Mouse (Mus musculus) forebrain, embryonic 16.5 days (tissue): ENCODE data around the gene Nfe2l3. TPM values are rescaled to one million over a fixed set of nuclear protein-coding genes. Genes with fewer than 3 reads are reported as not detected.

ENCODE experiments used
- ATAC-seq: fragments of 200-750 bp; cut with Nextera tagmentation; 2 replicates; pipeline ENCODE4 v1.8.0; 2017; ENCODE audit warnings: mild to moderate bottlenecking, moderate library complexity
- H3K27ac ChIP-seq: fragments of 300-500 bp; sonication (generic); 2 replicates; pipeline ENCODE4 v1.5.1; 2014; ENCODE audit warnings: low read length, control low read depth
- H3K27me3 ChIP-seq: fragments of 300-500 bp; sonication (generic); replicated peaks from 2 replicates; pipeline ENCODE4 v1.6.1; 2014; ENCODE audit warnings: low read length; ENCODE audit not compliant: control insufficient read depth, insufficient read depth
- H3K36me3 ChIP-seq: fragments of 300-500 bp; sonication (generic); 2 replicates; pipeline ENCODE4 v1.6.1; 2014; ENCODE audit not compliant: control insufficient read depth, insufficient read depth
- H3K4me1 ChIP-seq: fragments of 300-500 bp; sonication (generic); replicated peaks from 2 replicates; pipeline ENCODE4 v1.6.1; 2014; ENCODE audit warnings: low read length; ENCODE audit not compliant: control insufficient read depth, insufficient read depth
- H3K4me2 ChIP-seq: fragments of 300-500 bp; sonication (generic); 2 replicates; pipeline ENCODE4 v1.6.1; 2014; ENCODE audit warnings: mild to moderate bottlenecking, low read length, control low read depth
- H3K4me3 ChIP-seq: fragments of 300-500 bp; sonication (generic); replicated peaks from 2 replicates; pipeline ENCODE4 v1.5.1; 2014; ENCODE audit warnings: mild to moderate bottlenecking, low read length, control low read depth
- H3K9ac ChIP-seq: fragments of 300-500 bp; sonication (generic); replicated peaks from 2 replicates; pipeline ENCODE4 v1.6.1; 2014; ENCODE audit warnings: low read depth, low read length, control low read depth
- H3K9me3 ChIP-seq: fragments of 300-500 bp; sonication (generic); 2 replicates; pipeline ENCODE4 v1.6.1; 2016; ENCODE audit warnings: low read length; ENCODE audit not compliant: control insufficient read depth
- WGBS: fragments of 180-500 bp; shearing (Covaris S2); extraction: QIAGEN DNeasy Blood & Tissue Kit; methylation state at CpG from one replicate; pipeline ENCODE4 v1.1.7; 2014; 5-methylcytosine and 5-hydroxymethylcytosine counted together
- polyA plus RNA-seq: library from polyadenylated mRNA; unstranded; fragments of >200 nt; fragmentation: Nextera tagmentation; extraction: Ambion mirVana; gene quantifications from 2 replicates; pipeline ENCODE4 v1.2.1, GENCODE M21; 2015

The Nfe2l3 gene
- polyA plus RNA-seq, 1 experiment from 2014 or later = 14.2 TPM

DNA sequence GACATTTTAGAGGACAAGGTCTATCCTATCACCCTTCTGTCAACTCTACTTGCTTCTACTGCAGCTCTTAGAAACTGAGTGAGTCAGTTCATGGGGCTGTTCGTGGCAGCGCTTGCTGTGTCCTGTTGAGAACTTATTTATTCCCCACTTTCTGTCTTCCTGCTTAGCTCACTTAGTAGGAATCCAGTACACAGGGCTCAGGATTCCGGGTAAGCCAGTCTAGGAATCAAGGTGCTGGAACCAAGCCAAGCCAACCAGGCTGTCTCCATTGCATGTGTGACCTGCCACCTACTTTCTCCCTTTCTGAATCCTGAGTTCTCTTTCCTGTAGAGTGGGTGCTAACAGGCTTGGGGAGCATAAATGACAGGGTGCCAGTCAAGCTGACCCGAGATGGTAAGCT is 5.2 kb downstream of the Nfe2l3 start:
- no peaks in the 10 kb centered on the region; the same call in 1 of the 2 replicates for H3K27me3 ChIP-seq
- peaks cover 12% of the 10 kb centered on the region for H3K4me1 ChIP-seq
- H3K9ac ChIP-seq = no peak overlapping the region
- H3K36me3 ChIP-seq = no peaks in the 10 kb centered on the region
- H3K9me3 ChIP-seq = no peaks in the 10 kb centered on the region
- 76% methylated on average over 4 of the region's 4 CpGs for WGBS
- no peak overlapping the region for H3K27ac ChIP-seq
- 0 out of 2 replicates have a peak overlapping the region, but pooled peaks have one; percentile 2 for H3K4me2 ChIP-seq
- no peak for ATAC-seq
- H3K4me3 ChIP-seq = no peak overlapping the region

DNA sequence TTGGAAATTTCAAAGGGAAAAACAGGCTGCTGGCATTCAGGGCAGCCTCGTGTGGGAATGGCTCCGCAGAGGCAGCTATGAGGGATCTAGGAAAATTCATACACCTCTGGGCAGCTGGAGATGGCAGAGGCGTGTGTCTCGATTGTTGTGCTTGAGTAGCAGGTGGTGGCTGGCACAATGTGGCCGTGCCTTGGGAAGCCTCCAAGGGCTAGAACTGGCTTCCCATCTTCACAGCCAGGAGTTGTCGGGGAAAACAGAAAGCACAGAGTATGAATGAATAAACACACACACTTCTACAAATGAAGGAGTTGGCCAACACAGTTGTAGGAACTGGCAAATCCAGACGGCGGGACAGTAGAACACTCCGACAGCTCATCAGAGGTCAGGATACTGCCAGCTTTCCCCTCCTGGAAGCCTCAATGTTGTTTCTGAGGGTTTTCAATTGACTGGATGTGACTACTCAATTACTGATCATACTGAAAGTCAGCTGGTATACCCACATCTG is 6.4 kb downstream of the Nfe2l3 start:
- Histone ChIP-seq H3K4me3 (no peak overlapping the region), H3K27me3 (no peaks in the 10 kb centered on the region), H3K4me1 (peaks cover 3% of the 10 kb centered on the region; the same call in 1 of the 2 replicates), H3K36me3 (no peaks in the 10 kb centered on the region), H3K9ac (no peak overlapping the region), H3K9me3 (no peaks in the 10 kb centered on the region), H3K4me2 (no peak overlapping the region), H3K27ac (no peak overlapping the region)
- WGBS = 63% methylated on average over 9 of the region's 9 CpGs
- ATAC-seq = no peak

DNA sequence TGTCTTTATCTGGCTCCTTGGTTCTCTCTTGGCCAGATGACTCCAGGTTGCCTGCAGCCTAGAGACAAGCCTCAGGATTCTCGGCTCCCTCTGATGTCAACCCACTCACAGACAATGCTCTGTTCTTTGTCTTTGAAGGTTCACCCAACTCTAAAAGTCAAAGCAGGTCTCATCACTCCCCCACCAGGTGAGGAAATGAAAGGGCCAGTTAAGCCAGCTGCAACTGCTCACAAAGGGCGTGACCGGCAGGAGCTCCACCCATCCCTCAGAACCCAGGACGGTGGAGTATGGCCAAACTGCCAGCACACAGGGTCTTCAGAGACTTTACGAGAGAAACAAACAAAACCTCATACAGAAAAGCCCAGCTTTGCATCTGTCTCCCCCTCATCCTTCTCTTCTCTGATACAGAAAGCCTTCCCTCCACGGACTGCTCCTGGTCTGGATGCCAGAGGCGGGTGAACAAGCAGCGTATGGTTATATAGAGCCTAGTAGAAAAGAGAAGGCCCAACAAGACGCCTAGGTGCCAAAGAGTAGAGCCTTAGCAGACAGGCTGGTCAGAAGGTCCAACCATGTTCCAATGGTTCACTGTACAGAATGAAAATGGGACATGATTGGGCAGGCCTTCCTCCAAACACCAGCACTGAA is 9.8 kb downstream of the Nfe2l3 start:
- ATAC-seq = no peak

DNA sequence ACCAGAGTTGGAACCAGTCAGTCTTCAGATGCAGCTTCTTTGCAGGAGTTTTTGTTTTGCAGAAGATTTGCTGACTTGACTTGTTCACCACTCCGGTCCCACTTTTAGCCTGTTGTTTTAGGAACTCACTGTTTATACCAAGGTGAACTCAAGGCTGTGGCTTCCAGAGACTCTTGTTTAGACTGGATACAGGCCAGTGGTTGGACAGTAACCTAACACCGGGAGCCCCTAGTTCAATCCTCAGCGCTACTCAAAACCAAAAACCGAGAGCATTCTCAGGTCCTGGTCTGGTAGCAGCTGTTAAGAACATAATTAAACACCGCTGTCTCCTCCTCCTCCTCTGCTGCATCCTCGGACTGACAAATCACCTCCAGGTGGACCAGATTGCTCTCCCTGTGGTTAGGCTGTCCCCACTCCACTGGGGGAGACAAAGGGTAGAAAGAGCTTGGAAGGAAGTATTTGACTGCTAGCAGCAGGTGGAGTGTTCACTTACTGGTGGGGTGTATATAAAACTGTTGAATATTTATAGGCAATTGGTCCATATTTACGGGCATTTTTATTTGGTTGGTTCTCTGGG is 20.5 kb downstream of the Nfe2l3 start:
- no peaks in the 10 kb centered on the region for H3K27me3 ChIP-seq
- WGBS = 73% methylated on average over 7 of the region's 7 CpGs
- ATAC-seq = no peak

More for the DNA sequence above, 9.8 kb downstream of the Nfe2l3 start:
- no peaks in the 10 kb centered on the region for H3K9me3 ChIP-seq
- no peaks in the 10 kb centered on the region for H3K27me3 ChIP-seq
- H3K27ac ChIP-seq = no peak overlapping the region
- no peak overlapping the region for H3K9ac ChIP-seq
- 63% methylated on average over 9 of the region's 9 CpGs for WGBS
- no peak overlapping the region for H3K4me3 ChIP-seq
- H3K4me1 ChIP-seq = no peaks in the 10 kb centered on the region
- H3K4me2 ChIP-seq = no peak overlapping the region
- H3K36me3 ChIP-seq = no peaks in the 10 kb centered on the region

DNA sequence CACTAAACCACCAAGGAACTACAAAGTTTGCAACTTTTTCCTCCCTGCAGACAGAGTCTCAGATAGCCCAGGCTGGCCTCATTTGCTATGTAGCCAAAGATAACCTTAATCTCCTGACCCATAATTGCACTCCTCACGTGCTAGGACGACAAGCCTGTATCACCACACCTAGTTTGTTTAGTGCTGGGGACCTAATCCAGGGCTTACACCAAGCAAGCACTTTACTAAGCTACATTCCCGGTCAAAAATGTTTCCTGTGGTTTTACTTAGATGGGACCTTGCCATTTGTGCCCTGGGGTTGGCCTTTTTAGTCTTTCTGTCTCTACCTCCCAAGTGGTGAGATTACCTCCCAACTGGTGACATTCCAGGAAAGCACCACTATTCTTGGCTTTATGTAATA is 22.5 kb downstream of the Nfe2l3 start:
- Histone ChIP-seq H3K36me3 (peaks cover 7% of the 10 kb centered on the region), H3K4me3 (no peak overlapping the region), H3K9ac (no peak overlapping the region), H3K9me3 (no peaks in the 10 kb centered on the region), H3K27me3 (no peaks in the 10 kb centered on the region), H3K4me1 (no peaks in the 10 kb centered on the region), H3K4me2 (no peak overlapping the region), H3K27ac (no peak overlapping the region)
- no peak for ATAC-seq
- 68% methylated on average over 3 of the region's 3 CpGs for WGBS

More for the DNA sequence above, 20.5 kb downstream of the Nfe2l3 start:
- Histone ChIP-seq H3K4me1 (no peaks in the 10 kb centered on the region), H3K9me3 (no peaks in the 10 kb centered on the region), H3K9ac (no peak overlapping the region), H3K27ac (no peak overlapping the region), H3K36me3 (no peaks in the 10 kb centered on the region), H3K4me3 (no peak overlapping the region), H3K4me2 (no peak overlapping the region)

DNA sequence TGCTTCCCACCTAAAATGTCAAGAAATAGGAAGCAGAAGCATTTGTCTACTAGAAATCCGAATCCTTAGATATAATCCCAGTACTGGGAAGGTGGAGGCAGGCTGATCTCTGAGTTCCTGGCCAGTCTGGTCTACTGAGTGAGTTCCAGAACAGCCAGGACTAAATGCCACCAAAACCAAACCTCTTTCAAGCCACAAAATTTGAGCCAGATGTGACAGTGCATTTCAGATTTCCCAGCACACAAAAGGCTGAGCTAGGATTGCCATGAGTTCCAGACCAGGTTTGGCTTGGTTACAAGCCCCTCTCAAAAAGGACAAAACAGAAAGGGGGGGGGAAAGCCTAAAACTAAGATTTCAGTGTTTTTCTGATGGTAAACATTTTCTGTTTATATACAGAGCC is 23.7 kb downstream of the Nfe2l3 start:
- H3K4me2 ChIP-seq = no peak overlapping the region
- H3K27ac ChIP-seq = no peak overlapping the region
- H3K4me3 ChIP-seq = no peak overlapping the region
- H3K4me1 ChIP-seq = no peaks in the 10 kb centered on the region
- H3K36me3 ChIP-seq = peaks cover 15% of the 10 kb centered on the region
- H3K9me3 ChIP-seq = no peaks in the 10 kb centered on the region
- no peak for ATAC-seq
- no peaks in the 10 kb centered on the region for H3K27me3 ChIP-seq
- 77% methylated on average over 1 of the region's 1 CpGs for WGBS
- H3K9ac ChIP-seq = no peak overlapping the region

DNA sequence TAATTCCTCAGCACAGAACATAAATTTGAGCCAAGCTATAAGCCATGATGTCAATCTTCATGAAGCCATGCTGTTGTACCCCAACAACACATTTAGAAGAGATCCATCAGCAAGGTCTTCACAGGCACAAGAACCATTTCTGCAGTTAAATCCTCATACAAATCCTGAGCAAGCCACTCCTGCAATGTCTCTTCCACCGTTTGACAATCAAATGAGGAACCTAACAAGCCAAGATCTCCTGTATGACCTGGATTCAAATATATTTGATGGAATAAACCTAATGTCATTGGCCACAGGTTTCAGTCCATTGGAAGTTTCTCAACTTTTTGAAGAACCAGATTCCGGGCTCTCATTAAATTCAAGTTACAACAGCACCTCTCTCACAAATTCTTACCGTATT is 24.8 kb downstream of the Nfe2l3 start:
- H3K9me3 ChIP-seq = no peaks in the 10 kb centered on the region
- no peak overlapping the region for H3K9ac ChIP-seq
- H3K4me1 ChIP-seq = no peaks in the 10 kb centered on the region
- 78% methylated on average over 3 of the region's 3 CpGs for WGBS
- H3K4me2 ChIP-seq = no peak overlapping the region
- H3K27me3 ChIP-seq = no peaks in the 10 kb centered on the region
- peaks cover 24% of the 10 kb centered on the region for H3K36me3 ChIP-seq
- no peak overlapping the region for H3K27ac ChIP-seq
- ATAC-seq = no peak
- no peak overlapping the region for H3K4me3 ChIP-seq

DNA sequence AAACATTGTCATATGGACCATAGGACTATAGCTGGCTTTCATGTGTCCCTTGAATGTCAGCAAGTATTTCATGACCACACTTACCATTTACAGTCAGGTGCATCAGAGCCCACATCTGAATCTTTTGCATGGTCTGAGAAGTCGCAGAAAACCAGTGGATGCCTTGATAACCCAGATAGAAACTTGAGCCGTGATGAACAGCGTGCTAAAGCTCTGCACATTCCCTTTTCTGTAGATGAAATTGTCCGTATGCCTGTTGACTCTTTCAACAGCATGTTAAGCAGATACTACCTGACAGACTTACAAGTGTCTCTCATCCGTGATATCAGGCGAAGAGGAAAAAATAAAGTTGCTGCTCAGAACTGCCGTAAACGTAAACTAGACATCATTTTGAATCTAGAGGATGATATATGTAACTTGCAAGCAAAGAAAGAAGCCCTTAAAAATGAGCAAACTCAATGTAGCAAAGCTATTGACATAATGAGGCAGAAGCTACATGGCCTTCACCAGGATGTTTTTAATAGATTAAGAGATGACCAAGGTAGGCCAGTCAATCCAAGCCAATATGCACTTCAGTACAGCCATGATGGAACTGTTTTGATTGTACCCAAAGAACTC is 25.4 kb downstream of the Nfe2l3 start:
- H3K27ac ChIP-seq = no peak overlapping the region
- H3K27me3 ChIP-seq = no peaks in the 10 kb centered on the region
- peaks cover 25% of the 10 kb centered on the region for H3K36me3 ChIP-seq
- 86% methylated on average over 8 of the region's 8 CpGs for WGBS
- no peaks in the 10 kb centered on the region for H3K9me3 ChIP-seq
- no peak overlapping the region for H3K4me3 ChIP-seq
- H3K9ac ChIP-seq = no peak overlapping the region
- no peak for ATAC-seq
- no peak overlapping the region for H3K4me2 ChIP-seq
- H3K4me1 ChIP-seq = no peaks in the 10 kb centered on the region

DNA sequence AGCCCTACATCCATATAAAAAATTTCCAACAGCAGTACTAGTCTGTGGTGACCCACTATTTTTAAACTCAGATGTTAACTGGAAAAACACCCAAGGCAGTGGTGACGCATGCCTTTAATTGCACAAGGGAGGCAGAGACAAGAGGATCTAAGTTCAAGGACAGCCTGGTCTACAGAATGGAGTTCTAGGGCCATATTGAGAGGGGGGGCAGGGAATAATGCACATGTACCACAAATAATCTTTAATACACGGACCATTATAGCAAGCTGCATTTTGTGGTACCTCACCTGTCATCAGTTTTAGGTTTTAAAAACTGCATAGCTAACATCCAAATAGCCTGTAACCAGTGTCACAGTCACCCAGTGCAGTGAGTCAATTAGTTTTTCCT is 26.4 kb downstream of the Nfe2l3 start:
- no peaks in the 10 kb centered on the region for H3K9me3 ChIP-seq
- H3K36me3 ChIP-seq = peaks cover 32% of the 10 kb centered on the region
- H3K4me3 ChIP-seq = no peak overlapping the region
- no peak overlapping the region for H3K9ac ChIP-seq
- peaks cover 2% of the 10 kb centered on the region; the same call in 1 of the 2 replicates for H3K4me1 ChIP-seq
- H3K4me2 ChIP-seq = no peak overlapping the region
- peak; percentile 29; the same call in 1 of the 2 replicates for ATAC-seq
- H3K27ac ChIP-seq = no peak overlapping the region
- WGBS = 49% methylated on average over 2 of the region's 2 CpGs
- no peaks in the 10 kb centered on the region for H3K27me3 ChIP-seq
